ENCODE assay signal across 25 mouse cellular contexts in genomic region chr13:46540943-46541342, GRCm38 (mm10). TPM values are rescaled to one million over a fixed set of nuclear protein-coding genes. Genes with fewer than 3 reads are reported as not detected.
DNase-seq lines count a peak whose midpoint lies in the region; ATAC-seq and TF ChIP-seq lines count a peak whose summit lies in the region.
"Had no signal": no experiment of that assay in that cellular context is flagged by ENCODE, and none has a peak within 500 bp of the region (broad histone marks: within the 10 kb centered on the region; RNA-seq: fewer than 3 reads in every experiment).

No protein-coding gene starts in this region.

- H3K9me3 ChIP-seq in forebrain, embryonic 14.5 days (replicated peaks; ENCODE audit: control insufficient read depth, low read length): no peaks in the 10 kb centered on the region
- H3K9me3 ChIP-seq: hindbrain, embryonic 15.5 days; kidney, embryonic 15.5 days; midbrain, embryonic 13.5 days had no signal

- H3K9ac ChIP-seq in forebrain, embryonic 14.5 days (ENCODE audit: low read length): no peak overlapping the region
- H3K9ac ChIP-seq: hindbrain, embryonic 15.5 days; kidney, embryonic 15.5 days; liver, embryonic 14.5 days; lung, embryonic 14.5 days; midbrain, embryonic 13.5 days had no signal

- peak; percentile 29; the same call in 1 of the 2 replicates for ATAC-seq in forebrain, embryonic 14.5 days
- no peak for ATAC-seq in activated CD4-positive, CD25-positive, alpha-beta regulatory T cell, adult 4 months
- ATAC-seq: intestine, postnatal 0 days; midbrain, embryonic 13.5 days had no signal

- no peak for TF ChIP-seq CTCF in layer of hippocampus, adult 2 months (conservative IDR thresholded peaks at IDR 0.05)

- H3K27ac ChIP-seq in layer of hippocampus, adult 2 months: peak overlapping the region; percentile 46
- peak overlapping the region; percentile 70; the same call in 1 of the 2 replicates for H3K27ac ChIP-seq in forebrain, embryonic 14.5 days (ENCODE audit: low read depth, low read length)
- H3K27ac ChIP-seq: hindbrain, embryonic 15.5 days; kidney, embryonic 15.5 days; left cerebral cortex, adult 2 months; liver, embryonic 14.5 days; midbrain, embryonic 13.5 days had no signal

- DNase-seq in embryo, embryonic 10 days (ENCODE audit: low spot score): peak; percentile 37
- DNase-seq in embryo, embryonic 9.5 days (ENCODE audit: extremely low spot score): no peak
- no peak for DNase-seq in layer of hippocampus, adult 2 months (ENCODE audit: low spot score in 2 of 2)
- no peak for DNase-seq in layer of hippocampus, postnatal 36 days
- DNase-seq in forebrain, embryonic 14.5 days (ENCODE audit: low spot score): peak; percentile 67
- no peak for DNase-seq in urinary bladder, postnatal 4 days (ENCODE audit: low spot score in 2 of 2)
- DNase-seq: adrenal gland, postnatal 14 days; cerebellum, adult 9-10 months; gastrocnemius, postnatal 10 days; kidney, postnatal 4 days; layer of hippocampus, adult 9-11 months; lung, embryonic 14.5 days; right cerebral cortex, adult 18-20 months; right cerebral cortex, postnatal 4 days; thymus, postnatal 25 days had no signal

- WGBS in forebrain, embryonic 14.5 days: 18% methylated on average over 5 of the region's 5 CpGs

- no peak overlapping the region for H3K4me2 ChIP-seq in forebrain, embryonic 14.5 days (ENCODE audit: low read length)
- H3K4me2 ChIP-seq: heart, embryonic 11.5 days; hindbrain, embryonic 15.5 days; kidney, embryonic 15.5 days; lung, embryonic 14.5 days; midbrain, embryonic 13.5 days had no signal

- H3K27me3 ChIP-seq in forebrain, embryonic 14.5 days (replicated peaks; ENCODE audit: control insufficient read depth, insufficient read depth, low read length): no peaks in the 10 kb centered on the region
- H3K27me3 ChIP-seq: hindbrain, embryonic 15.5 days; kidney, embryonic 15.5 days had no signal

- no peak overlapping the region for H3K4me3 ChIP-seq in layer of hippocampus, adult 2 months
- H3K4me3 ChIP-seq in forebrain, embryonic 14.5 days (ENCODE audit: low read depth, low read length): no peak overlapping the region
- H3K4me3 ChIP-seq: hindbrain, embryonic 15.5 days; kidney, embryonic 15.5 days; left cerebral cortex, adult 2 months; midbrain, embryonic 13.5 days had no signal

- H3K36me3 ChIP-seq in forebrain, embryonic 14.5 days (ENCODE audit: control insufficient read depth, insufficient read depth, low read length): no peaks in the 10 kb centered on the region
- H3K36me3 ChIP-seq: hindbrain, embryonic 15.5 days; kidney, embryonic 15.5 days; midbrain, embryonic 13.5 days had no signal

- peaks cover 26% of the 10 kb centered on the region for H3K4me1 ChIP-seq in forebrain, embryonic 14.5 days (ENCODE audit: control insufficient read depth, insufficient read depth, low read length)
- H3K4me1 ChIP-seq: kidney, embryonic 15.5 days had no signal

RNA-seq across cellular contexts. Expression of gene Cap2, which starts 39.3 kb away (rescaled TPM):
- 100 to 1,000 TPM; 216 to 220 TPM for total RNA-seq in layer of hippocampus, adult 2 months (2021)
- 100 to 1,000 TPM; 207 to 228 TPM for total RNA-seq in layer of hippocampus, postnatal 36 days (2021)
- polyA plus RNA-seq in forebrain, embryonic 14.5 days (2014; fragmentation: Nextera tagmentation; extraction: Ambion mirVana): 15.1 and 15.2 TPM in 2 replicates
- 1 to 10 TPM in 1 of 2 experiments, not detected in 1; 1.1 TPM for polyA plus RNA-seq in activated CD4-positive, CD25-positive, alpha-beta regulatory T cell, adult 4 months (2017; shearing (Covaris generic))
- total RNA-seq: granulocyte monocyte progenitor cell, adult 5-6 weeks; megakaryocyte, adult 5-6 weeks had no signal

Comparison
In these comparisons a context has a peak if more than half of its experiments do, and no peak if none do; other contexts are left out.
1. DNase-seq: peak in embryo, embryonic 10 days (single experiment) and forebrain, embryonic 14.5 days (single experiment); none in embryo, embryonic 9.5 days (single experiment), layer of hippocampus, adult 2 months (0 of 2), layer of hippocampus, postnatal 36 days (0 of 2) and urinary bladder, postnatal 4 days (0 of 2).